Mouse (Mus musculus) liver, embryonic 14.5 days (tissue): ENCODE data around the gene Cd44. TPM values are rescaled to one million over a fixed set of nuclear protein-coding genes. Genes with fewer than 3 reads are reported as not detected.

Source experiments
- ATAC-seq: fragments of 200-750 bp; cut with Nextera tagmentation; 2 replicates; pipeline ENCODE4 v1.8.0; 2017; ENCODE audit warnings: moderate number of reproducible peaks, mild to moderate bottlenecking, moderate library complexity; ENCODE audit not compliant: insufficient read depth
- DNase-seq, 3 experiments: peaks; one replicate each; pipeline ENCODE4 v3.0.0-alpha.2; 2012 to 2013; ENCODE audit warnings: low read depth in 3 of 3, low spot score in 3 of 3
- H3K27ac ChIP-seq: fragments of 300-500 bp; sonication (generic); 2 replicates; pipeline ENCODE4 v1.5.1; 2014; ENCODE audit warnings: moderate library complexity, mild to moderate bottlenecking, control low read depth, inconsistent platforms
- H3K27me3 ChIP-seq: fragments of 300-500 bp; sonication (generic); 2 replicates; pipeline ENCODE4 v1.6.1; 2014; ENCODE audit warnings: mild to moderate bottlenecking, low read length, moderate library complexity; ENCODE audit not compliant: control insufficient read depth, insufficient read depth
- H3K36me3 ChIP-seq: fragments of 300-500 bp; sonication (generic); replicated peaks from 2 replicates; pipeline ENCODE4 v1.6.1; 2014; ENCODE audit warnings: low read depth; ENCODE audit not compliant: control insufficient read depth, insufficient read depth
- H3K4me1 ChIP-seq, 2 experiments: fragments of 200-500 bp in 1 of 2; fragments of 300-500 bp in 1 of 2; sonication (generic) in 1 of 2; replicated peaks; 2 replicates each; pipeline ENCODE4 v1.6.1; 2012 to 2014; ENCODE audit warnings: antibody characterized with exemption in 1 of 2, inconsistent platforms in 1 of 2, low read length in 1 of 2; ENCODE audit not compliant: control insufficient read depth in 2 of 2, insufficient read depth in 2 of 2
- H3K4me2 ChIP-seq: fragments of 300-500 bp; sonication (generic); 2 replicates; pipeline ENCODE4 v1.6.1; 2014; ENCODE audit warnings: low read depth, mild to moderate bottlenecking, control low read depth, moderate library complexity
- H3K4me3 ChIP-seq, 2 experiments: fragments of 200-500 bp in 1 of 2; fragments of 300-500 bp in 1 of 2; sonication (generic) in 1 of 2; 2 replicates each; pipeline ENCODE4 v1.5.1; 2012 to 2014; ENCODE audit warnings: low read depth in 2 of 2, low read length in 2 of 2, mild to moderate bottlenecking in 2 of 2, control low read depth in 1 of 2, inconsistent platforms in 1 of 2, moderate library complexity in 1 of 2; ENCODE audit not compliant: insufficient read depth in 1 of 2
- H3K9ac ChIP-seq: fragments of 300-500 bp; sonication (generic); replicated peaks from 2 replicates; pipeline ENCODE4 v1.6.1; 2014; ENCODE audit warnings: mild to moderate bottlenecking, control low read depth, moderate library complexity
- H3K9me3 ChIP-seq: fragments of 300-500 bp; sonication (generic); 2 replicates; pipeline ENCODE4 v1.6.1; 2016; ENCODE audit warnings: low read length, mixed read lengths; ENCODE audit not compliant: control insufficient read depth
- CTCF ChIP-seq: IDR thresholded peaks from 2 replicates; pipeline ENCODE4 v1.5.1; 2016; ENCODE audit warnings: antibody characterized with exemption, low read depth, control low read depth
- EP300 ChIP-seq: IDR thresholded peaks from 2 replicates; pipeline ENCODE4 v1.6.1; 2016; ENCODE audit warnings: antibody characterized with exemption, low read depth
- WGBS: fragments of 180-500 bp; shearing (Covaris S2); extraction: QIAGEN DNeasy Blood & Tissue Kit; methylation state at CpG from one replicate; pipeline ENCODE4 v1.1.7; 2014; ENCODE audit not compliant: insufficient replicate concordance; 5-methylcytosine and 5-hydroxymethylcytosine counted together
- polyA plus RNA-seq, 2 experiments: library from polyadenylated mRNA; depleted of rRNA in 1 of 2; stranded (reverse) in 1 of 2; unstranded in 1 of 2; fragments of >200 nt; fragmentation: Nextera tagmentation in 1 of 2; extraction: Ambion mirVana in 1 of 2; gene quantifications; 2 replicates each; pipeline versions ENCODE4 v1.2.1 to v1.2.3; 2012 to 2014

The Cd44 gene
- polyA plus RNA-seq, 2 experiments, result 9.2 to 15.5 TPM

- no peak overlapping the region for H3K4me3 ChIP-seq
- H3K9me3 ChIP-seq, result no peaks in the 10 kb centered on the region
- H3K4me2 ChIP-seq, result no peak overlapping the region
- H3K27ac ChIP-seq, result no peak overlapping the region
- no peak for ATAC-seq
- 70% methylated on average over 8 of the region's 8 CpGs for WGBS
- H3K9ac ChIP-seq, result no peak overlapping the region
- no peak for TF ChIP-seq EP300
- no peak for TF ChIP-seq CTCF
- H3K4me1 ChIP-seq, result peaks cover 2 to 15% of the 10 kb centered on the region in 2 experiments; a peak in 2 of 4 replicates
- no peak for DNase-seq
- H3K27me3 ChIP-seq, result no peaks in the 10 kb centered on the region
- H3K36me3 ChIP-seq, result no peaks in the 10 kb centered on the region
Observed at GRCm38 (mm10) chr2:102896154-102896553, 5.3 kb downstream of the Cd44 start.

- Histone ChIP-seq H3K9me3 (no peaks in the 10 kb centered on the region), H3K27me3 (no peaks in the 10 kb centered on the region), H3K36me3 (no peaks in the 10 kb centered on the region), H3K4me3 (no peak overlapping the region), H3K9ac (no peak overlapping the region), H3K4me2 (no peak overlapping the region), H3K4me1 (peaks cover 2 to 15% of the 10 kb centered on the region in 2 experiments; a peak in 2 of 4 replicates), H3K27ac (no peak overlapping the region)
- no peak for TF ChIP-seq EP300
- TF ChIP-seq CTCF, result no peak
- DNase-seq, result no peak
- no peak for ATAC-seq
- 61% methylated on average over 1 of the region's 1 CpGs for WGBS
Observed at GRCm38 (mm10) chr2:102895197-102895596, 6.3 kb downstream of the Cd44 start.

- H3K4me3 ChIP-seq, result no peak overlapping the region
- 43% methylated on average over 4 of the region's 4 CpGs for WGBS
- no peaks in the 10 kb centered on the region for H3K27me3 ChIP-seq
- TF ChIP-seq EP300 (no peak), CTCF (no peak)
- DNase-seq, result no peak
- H3K27ac ChIP-seq, result no peak overlapping the region
- peaks cover 2 to 15% of the 10 kb centered on the region in 2 experiments; a peak in 2 of 4 replicates for H3K4me1 ChIP-seq
- no peak for ATAC-seq
- H3K4me2 ChIP-seq, result no peak overlapping the region
- H3K9me3 ChIP-seq, result no peaks in the 10 kb centered on the region
- no peak overlapping the region for H3K9ac ChIP-seq
- no peaks in the 10 kb centered on the region for H3K36me3 ChIP-seq
Observed at GRCm38 (mm10) chr2:102894785-102895184, 6.7 kb downstream of the Cd44 start.

DNA sequence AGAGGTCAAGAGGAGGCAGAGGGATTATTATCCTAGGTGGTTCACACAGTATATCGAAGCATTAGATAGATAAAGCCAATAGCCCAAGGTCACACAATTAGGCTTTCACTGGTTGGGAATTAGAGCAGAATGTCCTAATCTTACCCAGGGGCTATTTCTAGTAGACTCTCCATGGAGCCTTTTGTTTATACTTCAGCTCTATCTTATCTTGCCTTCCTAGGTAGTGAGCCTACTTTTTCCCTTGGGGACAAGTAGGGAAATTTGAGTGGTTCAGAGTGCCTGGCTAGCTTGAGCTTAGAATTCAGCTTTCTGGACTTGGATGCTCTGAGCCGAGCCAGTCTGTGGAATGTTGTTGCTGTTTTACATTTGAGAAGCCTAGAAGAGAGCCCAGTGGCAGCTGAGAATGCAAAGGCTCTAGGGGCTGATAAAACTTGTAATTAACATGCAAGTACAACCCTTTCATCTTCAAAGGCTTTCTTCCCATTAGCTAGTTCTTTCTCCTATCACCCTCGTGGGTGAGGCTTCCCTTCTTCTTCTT lies 12.7 kb downstream of the Cd44 start:
- H3K9ac ChIP-seq, result no peak overlapping the region
- H3K36me3 ChIP-seq, result no peaks in the 10 kb centered on the region
- H3K4me1 ChIP-seq, result peaks cover 0 to 13% of the 10 kb centered on the region in 2 experiments; a peak in 2 of 4 replicates
- WGBS, result 51% methylated on average over 3 of the region's 3 CpGs
- no peak overlapping the region for H3K4me3 ChIP-seq
- H3K4me2 ChIP-seq, result no peak overlapping the region
- ATAC-seq (no peak), DNase-seq (no peak)
- H3K9me3 ChIP-seq, result no peaks in the 10 kb centered on the region
- TF ChIP-seq EP300, result no peak
- TF ChIP-seq CTCF, result no peak
- no peak overlapping the region for H3K27ac ChIP-seq
- H3K27me3 ChIP-seq, result no peaks in the 10 kb centered on the region

DNA sequence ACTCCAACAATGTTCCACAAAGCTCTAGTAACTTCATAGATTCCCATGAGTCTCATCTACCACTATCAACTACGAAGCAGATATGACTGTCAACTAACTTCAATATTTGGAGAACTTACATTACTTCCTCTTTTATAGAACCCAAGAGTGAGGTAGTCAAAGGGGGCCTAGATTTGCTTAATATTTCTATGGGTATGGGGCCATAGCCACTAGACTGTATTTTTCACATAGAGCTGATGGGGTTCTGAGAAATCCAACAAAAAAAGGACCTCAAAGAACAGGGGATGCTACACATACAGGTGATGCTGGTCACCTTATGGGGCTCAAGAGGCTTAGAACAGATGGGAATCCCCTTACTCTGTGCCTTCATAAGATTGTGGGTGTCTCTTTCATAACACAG lies 14.3 kb downstream of the Cd44 start:
- Histone ChIP-seq H3K4me2 (no peak overlapping the region), H3K4me1 (peaks cover 0 to 13% of the 10 kb centered on the region in 2 experiments; a peak in 2 of 4 replicates), H3K36me3 (no peaks in the 10 kb centered on the region), H3K4me3 (no peak overlapping the region), H3K9ac (no peak overlapping the region), H3K9me3 (no peaks in the 10 kb centered on the region), H3K27ac (no peak overlapping the region), H3K27me3 (no peaks in the 10 kb centered on the region)
- 18% methylated on average over 1 of the region's 1 CpGs for WGBS
- ATAC-seq, result no peak
- DNase-seq, result no peak
- TF ChIP-seq EP300, result no peak
- TF ChIP-seq CTCF, result no peak
